Mouse (Mus musculus) limb, embryonic 10.5 days (tissue): ENCODE measurements around the gene Tram2. TPM values are rescaled to one million over a fixed set of nuclear protein-coding genes. Genes with fewer than 3 reads are reported as not detected.

Experiments used
- DNase-seq: peaks from one replicate; pipeline ENCODE4 v3.0.0-alpha.2; 2017; ENCODE audit warnings: low spot score
- H3K27ac ChIP-seq: fragments of 300-500 bp; sonication (generic); 2 replicates; pipeline ENCODE4 v1.5.1; 2016; ENCODE audit warnings: mild to moderate bottlenecking
- H3K27me3 ChIP-seq: fragments of 300-500 bp; sonication (generic); 2 replicates; pipeline ENCODE4 v1.6.1; 2016; ENCODE audit warnings: low read depth, mild to moderate bottlenecking; ENCODE audit not compliant: poor library complexity, severe bottlenecking
- H3K36me3 ChIP-seq: fragments of 300-500 bp; sonication (generic); 2 replicates; pipeline ENCODE4 v1.6.1; 2016; ENCODE audit warnings: mild to moderate bottlenecking, moderate library complexity
- H3K4me1 ChIP-seq: fragments of 300-500 bp; sonication (generic); 2 replicates; pipeline ENCODE4 v1.6.1; 2016
- H3K4me3 ChIP-seq: fragments of 300-500 bp; sonication (generic); 2 replicates; pipeline ENCODE4 v1.5.1; 2016; ENCODE audit warnings: mild to moderate bottlenecking, moderate library complexity
- H3K9me3 ChIP-seq: fragments of 300-500 bp; sonication (generic); replicated peaks from 2 replicates; pipeline ENCODE4 v1.6.1; 2016; ENCODE audit warnings: mild to moderate bottlenecking
- WGBS: fragments of 180-500 bp; shearing (Covaris S2); methylation state at CpG from one replicate; pipeline ENCODE4 v1.1.7; 2016; 5-methylcytosine and 5-hydroxymethylcytosine counted together
- polyA plus RNA-seq: library from polyadenylated mRNA; unstranded; fragments of >200 nt; fragmentation: Nextera tagmentation; extraction: Ambion mirVana; gene quantifications from 2 replicates; pipeline ENCODE4 v1.2.1, GENCODE M21; 2016

Gene Tram2
- polyA plus RNA-seq, 1 experiment from 2014 or later: 6.1 TPM

DNA sequence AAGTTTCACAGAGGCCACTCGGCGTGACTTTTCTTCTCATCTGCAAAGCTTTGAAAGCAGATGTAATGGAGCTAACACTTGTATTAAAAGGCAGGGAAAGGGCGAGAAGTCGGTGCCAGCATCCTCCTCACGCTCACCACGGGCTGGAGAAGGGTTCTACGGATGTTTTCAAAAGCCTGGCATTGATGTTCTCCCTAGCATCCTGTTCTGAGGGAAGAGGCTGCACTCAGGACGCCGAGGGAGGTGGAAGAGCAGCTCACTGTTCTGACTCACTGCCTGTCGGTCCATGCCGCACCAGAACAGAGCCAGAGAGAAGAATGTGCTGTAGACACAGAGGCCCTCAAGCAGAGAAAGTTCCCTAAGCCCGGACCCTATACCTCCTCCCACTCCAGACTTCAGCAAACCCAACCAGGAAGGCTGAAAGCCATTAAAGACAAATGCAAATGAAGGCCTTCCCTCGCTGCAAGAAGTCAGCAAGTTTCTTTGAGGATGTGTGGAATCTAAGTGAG lies 81.1 kb downstream of the Tram2 start:
- no peak overlapping the region for H3K27ac ChIP-seq
- 65% methylated on average over 13 of the region's 13 CpGs for WGBS
- DNase-seq: no peak
- H3K27me3 ChIP-seq: no peaks in the 10 kb centered on the region
- H3K4me3 ChIP-seq: no peak overlapping the region
- H3K36me3 ChIP-seq: peaks cover 41% of the 10 kb centered on the region
- no peaks in the 10 kb centered on the region for H3K4me1 ChIP-seq
- H3K9me3 ChIP-seq: no peaks in the 10 kb centered on the region

DNA sequence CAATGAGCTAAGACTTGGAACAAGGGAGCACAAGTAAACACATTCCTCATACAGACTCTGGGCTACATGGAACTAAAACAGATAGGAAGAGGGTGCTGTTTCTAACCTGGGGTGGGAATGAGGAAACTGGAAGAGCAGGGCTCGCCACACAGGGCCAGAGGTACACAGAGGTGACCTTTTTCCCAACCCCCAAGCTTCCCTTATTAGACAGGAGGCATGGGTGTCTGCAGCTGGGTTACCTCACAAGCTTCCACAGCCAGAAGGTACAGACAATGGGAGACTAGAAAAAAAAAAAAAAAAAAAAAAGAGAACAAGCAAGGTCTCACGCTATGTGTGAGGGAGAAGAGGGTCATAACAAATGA lies 81.7 kb downstream of the Tram2 start:
- 81% methylated on average over 2 of the region's 2 CpGs for WGBS
- Histone ChIP-seq H3K4me3 (no peak overlapping the region), H3K36me3 (peaks cover 34% of the 10 kb centered on the region), H3K4me1 (no peaks in the 10 kb centered on the region), H3K27me3 (no peaks in the 10 kb centered on the region), H3K9me3 (no peaks in the 10 kb centered on the region), H3K27ac (no peak overlapping the region)
- DNase-seq: no peak

DNA sequence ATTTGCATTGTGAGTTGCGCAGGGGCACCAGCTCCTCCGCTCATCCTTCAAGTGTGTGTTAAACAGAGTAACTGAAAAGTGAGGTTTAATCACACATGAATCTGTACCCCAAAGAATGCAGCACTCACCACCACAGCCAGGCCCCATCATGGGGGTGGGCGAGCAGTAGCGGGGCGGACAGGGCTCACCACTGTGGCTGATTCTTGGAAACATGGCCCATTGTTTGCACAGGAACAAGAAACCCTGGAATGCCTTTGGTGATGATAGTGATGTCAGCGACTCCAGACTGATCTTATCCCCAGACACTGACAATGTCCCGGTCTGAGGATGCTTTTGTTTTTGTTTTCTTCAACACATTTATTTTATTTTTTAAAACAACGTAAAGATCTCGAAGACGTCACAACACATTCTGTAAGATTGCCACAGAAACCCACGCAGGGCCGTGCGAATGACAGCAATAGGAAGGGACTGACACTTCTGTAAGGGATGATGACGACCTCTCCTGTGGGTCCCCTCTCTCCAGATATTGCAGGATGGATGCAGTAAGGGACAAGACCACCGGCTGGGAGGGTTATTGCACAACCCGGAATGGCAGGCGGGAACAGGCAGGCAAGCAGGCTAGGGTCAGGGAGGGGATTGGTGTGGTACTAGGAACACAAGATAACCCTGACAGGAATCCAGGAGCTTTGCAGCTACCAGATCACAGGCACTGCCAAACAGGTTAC lies 82.3 kb downstream of the Tram2 start:
- H3K36me3 ChIP-seq: peaks cover 29% of the 10 kb centered on the region
- no peaks in the 10 kb centered on the region for H3K27me3 ChIP-seq
- no peaks in the 10 kb centered on the region for H3K4me1 ChIP-seq
- no peak for DNase-seq
- no peak overlapping the region for H3K4me3 ChIP-seq
- no peak overlapping the region for H3K27ac ChIP-seq
- WGBS: 74% methylated on average over 17 of the region's 17 CpGs
- no peaks in the 10 kb centered on the region for H3K9me3 ChIP-seq

DNA sequence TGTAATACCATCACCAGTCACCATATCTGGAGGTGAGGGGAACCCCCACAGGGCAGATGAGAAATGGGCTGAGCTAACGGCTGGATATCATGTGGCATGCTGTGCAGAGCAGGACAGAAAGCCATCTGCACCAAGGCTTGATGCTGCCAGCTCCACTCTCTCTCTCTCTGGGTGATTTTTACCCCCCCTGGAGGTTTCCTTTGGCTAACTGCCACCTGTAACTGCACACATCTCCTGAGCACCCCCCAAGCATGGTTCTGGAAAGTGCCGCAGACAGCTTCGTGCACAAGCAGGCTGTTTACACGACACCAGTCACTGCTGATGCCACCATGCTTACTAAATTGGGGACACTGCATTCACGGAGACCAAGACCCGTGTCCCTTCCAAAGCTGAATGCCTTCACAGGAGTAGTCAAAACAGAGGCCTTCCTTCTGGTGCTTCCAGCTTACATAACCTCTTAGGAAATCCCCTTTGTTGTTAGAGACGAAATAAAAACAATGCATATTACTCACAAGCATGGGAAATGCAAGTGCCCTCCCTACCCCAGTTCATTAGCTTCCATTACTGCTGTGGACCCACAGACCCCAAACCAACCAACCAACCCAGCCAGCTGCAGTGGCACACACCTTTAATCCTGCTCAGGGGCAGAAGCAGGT lies 83.6 kb downstream of the Tram2 start:
- Histone ChIP-seq H3K4me1 (no peaks in the 10 kb centered on the region), H3K9me3 (no peaks in the 10 kb centered on the region), H3K27me3 (no peaks in the 10 kb centered on the region), H3K27ac (no peak overlapping the region), H3K4me3 (no peak overlapping the region), H3K36me3 (peaks cover 16% of the 10 kb centered on the region)
- WGBS: 73% methylated on average over 7 of the region's 7 CpGs
- no peak for DNase-seq

DNA sequence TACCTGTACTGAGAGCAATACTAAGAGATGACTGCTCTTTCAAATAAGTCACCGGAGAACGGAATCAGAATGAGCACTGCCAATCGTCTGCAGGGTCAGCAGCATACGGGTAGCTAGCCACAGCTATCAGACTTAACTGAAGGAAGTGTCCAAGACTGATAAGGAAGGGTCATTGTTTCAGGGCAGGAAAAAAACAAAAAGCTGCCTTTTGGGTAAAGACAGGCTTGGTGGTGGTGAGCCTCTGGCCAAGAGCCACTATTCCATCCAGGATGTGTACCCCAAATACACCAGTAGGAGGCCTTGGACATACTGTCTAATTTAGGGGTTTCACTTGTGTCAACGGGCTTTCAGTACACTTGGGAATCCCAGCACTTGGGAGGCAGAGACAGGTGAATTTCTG lies 84.7 kb downstream of the Tram2 start:
- Histone ChIP-seq H3K4me3 (no peak overlapping the region), H3K27me3 (no peaks in the 10 kb centered on the region), H3K27ac (no peak overlapping the region), H3K9me3 (no peaks in the 10 kb centered on the region), H3K4me1 (no peaks in the 10 kb centered on the region), H3K36me3 (peaks cover 5% of the 10 kb centered on the region; the same call in 1 of the 2 replicates)
- WGBS: 89% methylated on average over 5 of the region's 5 CpGs
- DNase-seq: no peak

DNA sequence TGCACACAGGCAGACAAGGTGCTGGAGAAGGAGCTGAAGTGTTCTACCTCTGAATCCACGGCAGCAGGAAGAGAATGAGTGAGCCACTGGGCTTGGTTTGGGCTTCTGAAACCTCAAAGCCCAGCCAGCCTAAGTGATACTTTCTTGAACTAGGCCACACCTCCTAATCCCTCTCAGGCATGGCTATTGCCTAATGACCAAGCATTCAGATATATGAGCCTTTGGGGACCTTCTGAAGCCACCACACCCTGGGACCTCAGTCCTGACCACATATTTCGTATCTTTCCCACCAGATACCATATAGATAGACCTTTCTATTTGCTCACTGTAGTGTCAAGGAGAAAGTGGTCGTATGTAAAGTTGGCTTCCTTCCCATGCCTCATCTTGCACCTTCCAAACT lies 85.3 kb downstream of the Tram2 start:
- DNase-seq: no peak
- H3K4me3 ChIP-seq: no peak overlapping the region

DNA sequence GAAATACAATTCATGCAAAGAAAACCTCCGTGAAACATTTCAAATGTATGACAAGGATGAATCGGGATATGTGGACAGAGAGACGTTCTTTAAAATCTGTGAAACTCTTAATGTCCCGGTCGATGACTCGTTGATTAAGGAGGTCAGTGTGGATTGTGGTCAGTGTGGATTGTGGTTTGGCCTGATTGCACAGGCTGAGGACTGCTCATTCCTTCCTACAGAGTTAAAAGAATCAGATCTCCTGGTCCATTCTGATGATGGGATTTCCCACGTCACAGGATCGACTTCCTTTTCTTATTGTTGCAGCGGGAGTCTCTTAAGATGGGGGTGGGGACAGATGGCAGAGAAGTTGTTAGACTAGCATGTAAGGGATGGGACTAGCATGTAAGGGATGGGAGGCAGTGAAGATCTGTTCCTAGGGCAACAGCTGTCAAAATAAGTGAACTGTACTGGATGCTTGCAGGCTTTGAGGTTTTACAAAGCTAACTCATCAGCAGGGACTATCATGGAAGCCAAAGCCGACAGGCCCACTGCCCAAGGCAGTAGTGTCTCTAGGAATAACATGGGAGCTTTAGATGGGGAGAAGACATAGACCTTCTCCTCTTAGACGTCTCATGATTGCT lies 89.5 kb downstream of the Tram2 start:
- 94% methylated on average over 11 of the region's 11 CpGs for WGBS
- Histone ChIP-seq H3K4me1 (no peaks in the 10 kb centered on the region), H3K36me3 (no peaks in the 10 kb centered on the region), H3K4me3 (no peak overlapping the region), H3K9me3 (no peaks in the 10 kb centered on the region), H3K27ac (no peak overlapping the region), H3K27me3 (no peaks in the 10 kb centered on the region)
- no peak for DNase-seq

More for the DNA sequence above, 85.3 kb downstream of the Tram2 start:
- WGBS: 85% methylated on average over 3 of the region's 3 CpGs
- no peaks in the 10 kb centered on the region for H3K27me3 ChIP-seq
- H3K27ac ChIP-seq: no peak overlapping the region
- no peaks in the 10 kb centered on the region for H3K9me3 ChIP-seq
- H3K4me1 ChIP-seq: no peaks in the 10 kb centered on the region
- H3K36me3 ChIP-seq: no peaks in the 10 kb centered on the region

DNA sequence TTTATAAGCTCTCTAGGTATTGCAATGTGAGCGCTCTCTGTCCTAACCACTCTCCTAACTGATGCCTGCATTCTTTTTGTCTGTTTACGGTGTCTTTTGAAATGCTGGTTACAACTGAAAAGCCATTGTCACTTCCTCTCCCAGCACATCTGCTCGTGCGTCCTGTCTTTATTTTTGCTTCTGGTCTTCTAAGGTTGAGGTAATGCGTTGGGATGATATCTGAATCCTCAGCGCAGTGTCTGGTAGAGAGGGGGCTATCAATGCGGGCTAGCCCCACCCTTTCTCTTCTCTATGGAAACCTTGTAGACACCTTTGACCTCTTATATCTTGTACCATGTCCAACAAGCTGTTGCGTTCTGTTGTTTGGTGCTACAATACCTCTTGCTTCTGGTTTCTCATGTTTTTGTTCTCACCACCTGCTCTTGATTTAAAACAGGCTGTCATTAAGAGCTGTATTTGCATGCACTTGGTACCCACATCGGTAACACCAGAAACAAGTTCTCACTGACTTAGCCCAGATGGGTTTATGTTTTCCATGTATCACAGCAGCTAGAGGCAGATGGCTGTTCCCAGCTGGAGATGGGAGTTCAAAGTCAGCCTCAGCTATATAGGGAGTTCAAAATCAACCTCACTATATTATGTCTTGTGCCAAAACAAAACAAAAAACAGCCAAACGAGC lies 92.5 kb downstream of the Tram2 start:
- Histone ChIP-seq H3K36me3 (no peaks in the 10 kb centered on the region), H3K4me1 (no peaks in the 10 kb centered on the region), H3K4me3 (no peak overlapping the region), H3K27me3 (no peaks in the 10 kb centered on the region), H3K9me3 (no peaks in the 10 kb centered on the region), H3K27ac (no peak overlapping the region)
- WGBS: 74% methylated on average over 10 of the region's 10 CpGs
- DNase-seq: no peak

DNA sequence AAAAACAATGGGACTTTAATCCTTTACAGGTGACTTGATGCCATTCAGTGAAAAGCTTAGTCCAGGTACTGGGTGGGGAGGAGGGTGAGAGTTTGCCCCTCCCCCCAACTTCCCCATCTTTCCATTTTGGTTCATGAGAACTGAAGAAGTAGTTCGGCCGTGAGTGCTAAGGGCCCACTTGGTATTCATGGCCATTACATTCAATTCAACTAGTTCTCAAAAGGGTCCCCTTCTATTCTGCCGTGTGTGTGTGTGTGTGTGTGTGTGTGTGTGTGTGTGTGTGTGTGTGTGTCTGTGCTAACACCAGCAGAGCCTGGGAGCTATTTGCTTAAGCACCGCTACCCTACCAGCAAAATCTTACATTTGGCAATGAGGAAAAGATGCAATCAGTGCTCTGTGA lies 94.4 kb downstream of the Tram2 start:
- H3K27me3 ChIP-seq: no peaks in the 10 kb centered on the region
- H3K9me3 ChIP-seq: no peaks in the 10 kb centered on the region
- 91% methylated on average over 4 of the region's 4 CpGs for WGBS
- no peak overlapping the region for H3K27ac ChIP-seq
- H3K4me1 ChIP-seq: no peaks in the 10 kb centered on the region
- H3K4me3 ChIP-seq: no peak overlapping the region
- DNase-seq: no peak
- H3K36me3 ChIP-seq: no peaks in the 10 kb centered on the region

DNA sequence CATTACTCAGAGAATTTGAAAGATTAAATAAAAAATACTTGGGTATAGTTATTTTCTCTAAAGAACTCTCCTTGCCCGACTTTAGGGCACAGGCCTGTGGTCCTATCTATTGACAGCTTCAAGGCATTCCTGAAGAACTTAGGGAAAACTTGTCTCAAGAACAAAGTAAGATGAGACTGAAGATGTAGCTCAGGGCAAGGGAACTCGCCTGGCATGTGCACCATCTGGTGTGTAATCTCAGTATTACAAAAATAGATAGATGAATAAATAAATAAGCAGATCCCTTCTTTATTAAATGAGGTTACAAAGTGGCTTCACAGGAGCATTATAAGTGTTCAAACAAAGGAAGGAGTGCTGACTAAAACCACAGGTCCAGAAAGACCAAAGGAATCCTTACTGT lies 94.9 kb downstream of the Tram2 start:
- Histone ChIP-seq H3K4me1 (no peaks in the 10 kb centered on the region), H3K9me3 (no peaks in the 10 kb centered on the region), H3K4me3 (no peak overlapping the region), H3K27ac (no peak overlapping the region), H3K36me3 (no peaks in the 10 kb centered on the region), H3K27me3 (no peaks in the 10 kb centered on the region)
- no peak for DNase-seq
- 74% methylated on average over 2 of the region's 2 CpGs for WGBS

DNA sequence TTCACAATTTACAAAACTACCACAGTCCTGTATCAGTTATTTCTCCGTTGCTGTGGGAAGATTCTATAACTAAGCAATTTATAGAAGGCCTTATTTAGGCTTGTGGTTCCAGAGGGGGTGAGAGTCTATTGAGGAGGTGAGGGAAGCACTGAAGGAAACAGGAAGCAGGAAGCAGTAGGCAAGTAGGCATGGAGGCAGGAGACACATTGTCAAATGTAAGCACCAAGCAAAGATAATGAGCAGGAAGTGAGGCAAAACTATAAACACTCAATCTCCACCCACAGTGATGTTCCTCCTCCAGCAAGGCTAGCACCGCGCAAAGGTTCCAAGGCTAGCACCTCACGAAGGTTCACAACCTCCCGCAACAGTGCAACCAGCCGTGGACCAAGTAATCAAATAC lies 97.3 kb downstream of the Tram2 start:
- WGBS: 97% methylated on average over 6 of the region's 6 CpGs
- Histone ChIP-seq H3K4me1 (no peaks in the 10 kb centered on the region), H3K4me3 (no peak overlapping the region), H3K9me3 (no peaks in the 10 kb centered on the region), H3K36me3 (no peaks in the 10 kb centered on the region), H3K27ac (no peak overlapping the region), H3K27me3 (no peaks in the 10 kb centered on the region)
- no peak for DNase-seq

DNA sequence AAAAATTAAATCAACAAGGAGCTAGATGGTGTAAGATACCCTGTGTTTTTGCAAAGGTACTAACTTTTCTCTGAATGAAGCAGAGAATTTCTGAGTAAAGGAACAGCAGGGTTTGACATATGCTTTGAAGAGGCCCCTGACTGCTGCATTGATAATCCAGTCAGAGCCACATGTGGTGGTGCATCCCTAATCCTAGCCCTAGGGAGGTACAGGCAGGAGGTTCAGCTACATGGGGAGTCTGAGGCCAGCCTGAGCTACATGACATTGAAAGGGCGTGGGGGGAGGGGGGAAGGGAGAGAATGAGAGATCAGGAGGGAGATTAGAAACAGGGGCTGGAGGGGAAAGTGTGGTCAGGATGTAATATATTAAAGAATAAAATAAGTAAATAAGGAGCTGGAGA lies 98.5 kb downstream of the Tram2 start:
- H3K27me3 ChIP-seq: no peaks in the 10 kb centered on the region
- H3K4me1 ChIP-seq: no peaks in the 10 kb centered on the region
- no peaks in the 10 kb centered on the region for H3K9me3 ChIP-seq
- H3K27ac ChIP-seq: no peak overlapping the region
- H3K36me3 ChIP-seq: no peaks in the 10 kb centered on the region
- no peak overlapping the region for H3K4me3 ChIP-seq
- 81% methylated on average over 1 of the region's 1 CpGs for WGBS
- DNase-seq: no peak
